Mouse (Mus musculus) spleen, adult 18-20 months (tissue): Measurements from ENCODE around the gene Igfbp5.

Experiments
- DNase-seq, 2 experiments: peaks; one replicate each; pipeline ENCODE4 v3.0.0; 2022; ENCODE audit warnings: mixed read lengths in 2 of 2

Gene Igfbp5

GRCm38 (mm10) chr1:72839791-72840190 is 34.9 kb downstream of the Igfbp5 start:
- no peak for DNase-seq

- DNase-seq = no peak
These were observed 35.3 kb downstream of the Igfbp5 start for GRCm38 (mm10) chr1:72839356-72839755.

GRCm38 (mm10) chr1:72833563-72833962 is 41.1 kb downstream of the Igfbp5 start:
- DNase-seq = no peak

GRCm38 (mm10) chr1:72832715-72833153 is 42.0 kb downstream of the Igfbp5 start:
- no peak for DNase-seq

GRCm38 (mm10) chr1:72830485-72830884 is 44.2 kb downstream of the Igfbp5 start:
- DNase-seq = no peak

- DNase-seq = no peak
These were observed 45.8 kb downstream of the Igfbp5 start for GRCm38 (mm10) chr1:72828843-72829242.

- DNase-seq = no peak
These were observed 47.0 kb downstream of the Igfbp5 start for GRCm38 (mm10) chr1:72827411-72828315.

- DNase-seq = no peak
These were observed 47.8 kb downstream of the Igfbp5 start for GRCm38 (mm10) chr1:72826931-72827330.

GRCm38 (mm10) chr1:72826446-72826845 is 48.2 kb downstream of the Igfbp5 start:
- DNase-seq = no peak

GRCm38 (mm10) chr1:72825921-72826320 is 48.8 kb downstream of the Igfbp5 start:
- DNase-seq = no peak

GRCm38 (mm10) chr1:72825286-72825685 is 49.4 kb downstream of the Igfbp5 start:
- no peak for DNase-seq

- no peak for DNase-seq
These were observed 50.0 kb downstream of the Igfbp5 start for GRCm38 (mm10) chr1:72824707-72825101.

GRCm38 (mm10) chr1:72823751-72824706 is 50.7 kb downstream of the Igfbp5 start, which contains the start of gene Igfbp2:
Gene Igfbp2 (plus strand): TSS chr1:72824503.
- no peak for DNase-seq

- DNase-seq = no peak
These were observed 51.8 kb downstream of the Igfbp5 start for GRCm38 (mm10) chr1:72822893-72823292.

- no peak for DNase-seq
These were observed 54.7 kb downstream of the Igfbp5 start for GRCm38 (mm10) chr1:72819995-72820394.

- DNase-seq = no peak
These were observed 59.1 kb downstream of the Igfbp5 start for GRCm38 (mm10) chr1:72815616-72816015.

GRCm38 (mm10) chr1:72815184-72815583 is 59.5 kb downstream of the Igfbp5 start:
- DNase-seq = no peak

GRCm38 (mm10) chr1:72813639-72814403 is 60.9 kb downstream of the Igfbp5 start:
- no peak for DNase-seq

- no peak for DNase-seq
These were observed 61.5 kb downstream of the Igfbp5 start for GRCm38 (mm10) chr1:72813089-72813638.

GRCm38 (mm10) chr1:72811061-72811460 is 63.6 kb downstream of the Igfbp5 start:
- no peak for DNase-seq

GRCm38 (mm10) chr1:72809951-72810675 is 64.6 kb downstream of the Igfbp5 start:
- DNase-seq = no peak
